Mouse (Mus musculus) heart, embryonic 15.5 days (tissue): ENCODE data around the gene Plekhg5. TPM values are rescaled to one million over a fixed set of nuclear protein-coding genes. Genes with fewer than 3 reads are reported as not detected.

Experiments
- ATAC-seq: fragments of 200-750 bp; cut with Nextera tagmentation; replicated peaks from 2 replicates; pipeline ENCODE4 v1.8.0; 2017; ENCODE audit warnings: low read depth, moderate TSS enrichment; ENCODE audit not compliant: insufficient number of reproducible peaks, insufficient read depth, low FRiP score
- H3K27ac ChIP-seq: fragments of 300-500 bp; sonication (generic); 2 replicates; pipeline ENCODE4 v1.5.1; 2015; ENCODE audit warnings: mild to moderate bottlenecking, inconsistent platforms
- H3K27me3 ChIP-seq: fragments of 300-500 bp; sonication (generic); 2 replicates; pipeline ENCODE4 v1.6.1; 2015; ENCODE audit warnings: inconsistent platforms
- H3K36me3 ChIP-seq: fragments of 300-500 bp; sonication (generic); 2 replicates; pipeline ENCODE4 v1.6.1; 2015; ENCODE audit warnings: mild to moderate bottlenecking, inconsistent platforms
- H3K4me1 ChIP-seq: fragments of 300-500 bp; sonication (generic); replicated peaks from 2 replicates; pipeline ENCODE4 v1.6.1; 2015; ENCODE audit warnings: inconsistent platforms
- H3K4me2 ChIP-seq: fragments of 300-500 bp; sonication (generic); 2 replicates; pipeline ENCODE4 v1.6.1; 2015; ENCODE audit warnings: inconsistent platforms, mild to moderate bottlenecking, moderate library complexity
- H3K4me3 ChIP-seq: fragments of 300-500 bp; sonication (generic); 2 replicates; pipeline ENCODE4 v1.5.1; 2015; ENCODE audit warnings: mild to moderate bottlenecking, inconsistent platforms
- H3K9ac ChIP-seq: fragments of 300-500 bp; sonication (generic); 2 replicates; pipeline ENCODE4 v1.6.1; 2015; ENCODE audit warnings: mild to moderate bottlenecking, inconsistent platforms
- H3K9me3 ChIP-seq: fragments of 300-500 bp; sonication (generic); replicated peaks from 2 replicates; pipeline ENCODE4 v1.6.1; 2016; ENCODE audit warnings: inconsistent platforms
- WGBS: fragments of 180-500 bp; shearing (Covaris S2); methylation state at CpG from one replicate; pipeline ENCODE4 v1.1.7; 2015; ENCODE audit warnings: mixed read lengths; 5-methylcytosine and 5-hydroxymethylcytosine counted together
- polyA plus RNA-seq: library from polyadenylated mRNA; unstranded; fragments of >200 nt; fragmentation: Nextera tagmentation; extraction: Ambion mirVana; gene quantifications from 2 replicates; pipeline ENCODE4 v1.2.1, GENCODE M21; 2015

The Plekhg5 gene
- polyA plus RNA-seq, 1 experiment from 2014 or later: 11.1 TPM

- no peak overlapping the region for H3K27ac ChIP-seq
- no peak overlapping the region for H3K9ac ChIP-seq
These were observed 357 bp downstream of the Plekhg5 start for GRCm38 (mm10) chr4:152072655-152073054.

DNA sequence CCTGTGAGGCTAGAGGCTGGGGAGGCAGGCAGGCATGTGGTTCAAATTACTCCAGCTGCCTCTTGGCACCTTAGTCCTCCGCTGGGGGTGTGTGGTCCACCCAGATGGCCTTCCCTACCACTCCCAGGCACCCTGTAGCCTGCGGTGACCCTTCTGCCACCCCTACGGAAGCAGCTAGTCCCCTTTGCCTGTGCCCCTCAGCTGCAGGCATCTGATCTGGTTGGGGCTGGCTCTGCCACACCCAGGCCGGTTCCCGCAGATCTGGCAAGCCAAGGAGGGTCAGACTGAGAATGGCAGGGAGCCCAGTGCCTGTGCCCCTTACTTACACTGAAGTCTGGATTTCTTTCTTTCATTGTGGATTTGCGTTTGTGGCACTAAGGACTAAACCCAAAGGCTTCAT is 1.4 kb downstream of the Plekhg5 start:
- Histone ChIP-seq H3K9me3 (no peaks in the 10 kb centered on the region), H3K4me1 (peaks cover 22% of the 10 kb centered on the region), H3K27me3 (no peaks in the 10 kb centered on the region; the same call in 1 of the 2 replicates), H3K36me3 (no peaks in the 10 kb centered on the region), H3K27ac (no peak overlapping the region), H3K9ac (no peak overlapping the region), H3K4me2 (no peak overlapping the region), H3K4me3 (no peak overlapping the region)
- ATAC-seq: no peak
- 80% methylated on average over 6 of the region's 6 CpGs for WGBS

More at GRCm38 (mm10) chr4:152072655-152073054, 357 bp downstream of the Plekhg5 start:
- Histone ChIP-seq H3K4me1 (peaks cover 22% of the 10 kb centered on the region), H3K9me3 (no peaks in the 10 kb centered on the region), H3K4me3 (no peak overlapping the region), H3K36me3 (no peaks in the 10 kb centered on the region), H3K4me2 (no peak overlapping the region), H3K27me3 (no peaks in the 10 kb centered on the region; the same call in 1 of the 2 replicates)
- 60% methylated on average over 10 of the region's 10 CpGs for WGBS
- no peak for ATAC-seq

DNA sequence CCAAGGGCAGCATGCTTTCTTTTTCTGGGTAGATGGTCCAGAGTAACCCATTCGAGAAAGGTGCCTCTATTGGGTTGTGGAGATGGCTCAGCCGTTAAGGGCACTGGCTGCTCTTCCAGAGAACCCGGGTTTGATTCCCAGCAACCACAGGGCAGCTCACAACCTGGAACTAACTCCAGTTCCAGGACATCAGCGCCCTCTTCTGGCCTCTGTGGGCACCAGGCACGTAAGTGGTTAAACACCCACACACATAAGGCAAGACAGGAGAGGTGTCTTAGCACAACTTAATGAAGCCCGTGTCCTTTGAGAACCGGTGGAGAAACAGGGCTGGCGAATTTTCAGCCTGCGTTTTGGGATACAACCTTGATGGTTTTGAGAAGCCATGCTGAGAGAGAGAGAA is 2.2 kb downstream of the Plekhg5 start:
- ATAC-seq: no peak
- Histone ChIP-seq H3K27me3 (no peaks in the 10 kb centered on the region; the same call in 1 of the 2 replicates), H3K9me3 (no peaks in the 10 kb centered on the region), H3K27ac (no peak overlapping the region), H3K9ac (no peak overlapping the region), H3K4me3 (no peak overlapping the region), H3K36me3 (no peaks in the 10 kb centered on the region), H3K4me1 (peaks cover 22% of the 10 kb centered on the region), H3K4me2 (no peak overlapping the region)
- 87% methylated on average over 9 of the region's 9 CpGs for WGBS

DNA sequence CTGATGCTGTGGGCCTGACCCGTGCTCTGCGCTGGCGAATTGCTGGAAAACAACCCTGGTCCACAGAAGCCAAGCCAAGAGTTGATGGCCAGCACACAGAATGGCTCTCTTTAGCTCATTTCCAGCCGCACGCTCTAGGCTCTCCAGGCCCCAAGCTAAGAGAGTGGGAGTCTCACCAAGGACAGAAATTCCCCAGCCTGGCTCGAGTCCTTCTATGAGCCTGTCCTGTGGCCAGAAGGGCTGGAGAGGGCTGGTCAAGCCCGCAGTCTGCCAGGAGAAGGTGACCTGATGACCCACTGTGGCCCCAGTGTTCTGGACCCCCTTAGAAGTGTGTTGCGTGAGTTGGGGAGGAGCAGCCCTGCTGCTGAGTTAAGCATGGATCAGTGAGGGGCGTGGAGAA is 4.9 kb downstream of the Plekhg5 start:
- Histone ChIP-seq H3K4me1 (peaks cover 11% of the 10 kb centered on the region), H3K27ac (no peak overlapping the region), H3K4me3 (no peak overlapping the region), H3K27me3 (no peaks in the 10 kb centered on the region; the same call in 1 of the 2 replicates), H3K9ac (no peak overlapping the region), H3K9me3 (no peaks in the 10 kb centered on the region), H3K4me2 (no peak overlapping the region), H3K36me3 (no peaks in the 10 kb centered on the region)
- WGBS: 82% methylated on average over 9 of the region's 9 CpGs
- ATAC-seq: no peak

DNA sequence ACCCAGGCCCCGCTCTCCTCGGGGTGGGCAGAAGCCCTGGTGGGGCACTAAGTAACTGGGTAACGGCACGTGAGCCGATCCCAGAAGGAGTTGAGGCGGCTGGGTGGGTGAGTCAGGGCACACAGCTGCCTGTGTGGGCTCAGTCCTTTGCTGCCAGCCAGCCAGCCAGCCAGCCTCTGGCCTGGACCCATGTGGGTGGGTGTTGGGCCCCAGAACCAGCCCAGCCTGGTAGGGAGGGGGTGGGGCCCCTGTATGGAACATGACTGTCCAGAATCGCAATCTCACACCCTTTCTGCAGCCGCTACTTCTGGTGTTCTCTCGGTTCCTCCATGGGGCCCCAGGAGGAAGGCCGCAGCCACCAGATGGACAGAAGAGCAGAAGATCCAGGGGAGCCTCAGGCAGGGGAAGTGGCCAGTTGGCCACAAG is 5.8 kb downstream of the Plekhg5 start:
- Histone ChIP-seq H3K4me3 (no peak overlapping the region), H3K4me1 (0 out of 2 replicates have a peak, but pooled peaks cover 4% of the 10 kb centered on the region), H3K27ac (no peak overlapping the region), H3K27me3 (no peaks in the 10 kb centered on the region; the same call in 1 of the 2 replicates), H3K9me3 (no peaks in the 10 kb centered on the region), H3K4me2 (no peak overlapping the region), H3K9ac (no peak overlapping the region), H3K36me3 (no peaks in the 10 kb centered on the region)
- 83% methylated on average over 10 of the region's 10 CpGs for WGBS
- no peak for ATAC-seq

- no peak overlapping the region for H3K27ac ChIP-seq
- no peak overlapping the region for H3K4me3 ChIP-seq
- no peak for ATAC-seq
- H3K4me2 ChIP-seq: no peak overlapping the region
- no peaks in the 10 kb centered on the region; the same call in 1 of the 2 replicates for H3K27me3 ChIP-seq
- H3K4me1 ChIP-seq: no peaks in the 10 kb centered on the region
- 92% methylated on average over 3 of the region's 3 CpGs for WGBS
- H3K36me3 ChIP-seq: no peaks in the 10 kb centered on the region
- H3K9me3 ChIP-seq: no peaks in the 10 kb centered on the region
- H3K9ac ChIP-seq: no peak overlapping the region
These were observed 7.0 kb downstream of the Plekhg5 start for GRCm38 (mm10) chr4:152079261-152079660.

GRCm38 (mm10) chr4:152079931-152080330 is 7.6 kb downstream of the Plekhg5 start:
- Histone ChIP-seq H3K4me1 (no peaks in the 10 kb centered on the region), H3K4me2 (no peak overlapping the region), H3K27me3 (no peaks in the 10 kb centered on the region; the same call in 1 of the 2 replicates), H3K9ac (no peak overlapping the region), H3K9me3 (no peaks in the 10 kb centered on the region), H3K36me3 (no peaks in the 10 kb centered on the region), H3K27ac (no peak overlapping the region), H3K4me3 (no peak overlapping the region)
- ATAC-seq: no peak
- WGBS: 62% methylated on average over 7 of the region's 7 CpGs

- no peaks in the 10 kb centered on the region for H3K36me3 ChIP-seq
- ATAC-seq: no peak
- H3K4me2 ChIP-seq: no peak overlapping the region
- no peaks in the 10 kb centered on the region for H3K27me3 ChIP-seq
- no peak overlapping the region for H3K27ac ChIP-seq
- no peak overlapping the region for H3K4me3 ChIP-seq
- H3K9ac ChIP-seq: no peak overlapping the region
- no peaks in the 10 kb centered on the region for H3K9me3 ChIP-seq
- H3K4me1 ChIP-seq: peaks cover 18% of the 10 kb centered on the region
- 63% methylated on average over 7 of the region's 7 CpGs for WGBS
These were observed 11.4 kb downstream of the Plekhg5 start for GRCm38 (mm10) chr4:152083611-152084220.

DNA sequence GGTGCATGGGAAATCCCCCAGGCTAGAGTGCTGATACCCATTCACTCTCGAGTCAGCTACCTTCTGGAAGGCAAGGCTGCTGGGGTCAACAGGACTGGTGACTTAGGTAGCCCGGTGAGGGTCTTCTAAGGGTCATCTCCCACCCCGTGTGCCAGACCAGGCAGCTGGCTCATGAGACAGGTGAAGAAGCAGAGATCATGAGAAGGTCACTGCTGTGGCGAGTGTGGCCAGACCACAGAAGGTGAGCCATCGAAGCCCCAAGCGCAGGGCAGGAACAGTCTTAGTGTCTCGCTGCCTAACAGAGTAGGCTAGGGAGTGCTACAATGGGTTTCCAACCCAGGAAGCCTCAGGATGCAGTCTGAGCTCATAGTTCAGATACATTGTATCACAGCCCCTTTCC is 12.3 kb downstream of the Plekhg5 start:
- Histone ChIP-seq H3K27me3 (no peaks in the 10 kb centered on the region), H3K9ac (no peak overlapping the region), H3K4me3 (no peak overlapping the region), H3K4me2 (no peak overlapping the region), H3K9me3 (no peaks in the 10 kb centered on the region), H3K27ac (no peak overlapping the region), H3K4me1 (peaks cover 24% of the 10 kb centered on the region), H3K36me3 (no peaks in the 10 kb centered on the region)
- ATAC-seq: no peak
- 82% methylated on average over 7 of the region's 7 CpGs for WGBS

- Histone ChIP-seq H3K27me3 (no peaks in the 10 kb centered on the region), H3K27ac (peak overlapping the region; percentile 63; the same call in 1 of the 2 replicates), H3K4me2 (peak overlapping the region; percentile 84), H3K4me1 (peaks cover 27% of the 10 kb centered on the region), H3K9ac (peak overlapping the region; percentile 91), H3K36me3 (no peaks in the 10 kb centered on the region), H3K9me3 (no peaks in the 10 kb centered on the region), H3K4me3 (peak overlapping the region; percentile 91)
- peak; percentile 83 for ATAC-seq
- WGBS: under 1% methylated on average over 75 of the region's 92 CpGs
These were observed 14.4 kb downstream of the Plekhg5 start for GRCm38 (mm10) chr4:152086505-152087210.

GRCm38 (mm10) chr4:152087211-152088081 is 15.1 kb downstream of the Plekhg5 start:
- Histone ChIP-seq H3K4me2 (peak overlapping the region; percentile 84), H3K27me3 (no peaks in the 10 kb centered on the region), H3K9me3 (no peaks in the 10 kb centered on the region), H3K4me3 (peak overlapping the region; percentile 91), H3K4me1 (peaks cover 31% of the 10 kb centered on the region), H3K27ac (peak overlapping the region; percentile 63; the same call in 1 of the 2 replicates), H3K36me3 (no peaks in the 10 kb centered on the region), H3K9ac (peak overlapping the region; percentile 91)
- 5% methylated on average over 12 of the region's 12 CpGs for WGBS
- ATAC-seq: no peak
